Mouse (Mus musculus) kidney, adult 2 months (tissue): ENCODE data around the gene Nudt19.
"Not testable (repeated sequence)": the region's sequence is repeated elsewhere in the genome, so short reads cannot be mapped to it uniquely, and the experiment has no call there.

ENCODE experiments used
- CTCF ChIP-seq: fragments of 200-500 bp; conservative IDR thresholded peaks from 2 replicates; pipeline ENCODE4 v1.5.1; 2011; ENCODE audit warnings: low read depth, mild to moderate bottlenecking, control low read depth, low read length, moderate library complexity, mixed read lengths; ENCODE audit not compliant: insufficient read depth, insufficient read length
- POLR2A ChIP-seq: fragments of 200-500 bp; IDR thresholded peaks from one replicate; pipeline ENCODE4 v1.6.1; 2011; ENCODE audit warnings: low read depth, low read length, control low read depth

- not testable (repeated sequence) for TF ChIP-seq POLR2A, CTCF
These were observed 13.6 kb upstream of the Nudt19 start for GRCm38 (mm10) chr7:35569724-35570123.
